Mouse (Mus musculus) heart, postnatal 4 days (tissue): ENCODE data around the gene Gm6034. TPM values are rescaled to one million over a fixed set of nuclear protein-coding genes. Genes with fewer than 3 reads are reported as not detected.
"Not testable (repeated sequence)": the region's sequence is repeated elsewhere in the genome, so short reads cannot be mapped to it uniquely, and the experiment has no call there.

Experiments
- DNase-seq: peaks from one replicate; pipeline ENCODE4 v3.0.0; 2021
- total RNA-seq, 2 experiments: library from RNA; stranded (reverse); gene quantifications; 2 replicates each; pipeline ENCODE4 v1.2.3; 2021

Gene Gm6034
- total RNA-seq, 2 experiments from 2014 or later, result not detected

- DNase-seq, result peak; percentile 16
These were observed 18.8 kb upstream of the Gm6034 start for GRCm38 (mm10) chr17:36023710-36024654.

- no peak for DNase-seq
These were observed 17.6 kb upstream of the Gm6034 start for GRCm38 (mm10) chr17:36025197-36025596.

GRCm38 (mm10) chr17:36025901-36026300, 16.9 kb upstream of the Gm6034 start:
- no peak for DNase-seq

- DNase-seq, result no peak
These were observed 15.1 kb upstream of the Gm6034 start for GRCm38 (mm10) chr17:36027663-36028062.

GRCm38 (mm10) chr17:36028879-36029619, 13.7 kb upstream of the Gm6034 start:
- DNase-seq, result no peak

GRCm38 (mm10) chr17:36030046-36030702, 12.6 kb upstream of the Gm6034 start:
- DNase-seq, result not testable (repeated sequence)

- peak; percentile 10 for DNase-seq
These were observed 11.8 kb upstream of the Gm6034 start for GRCm38 (mm10) chr17:36030703-36031582.

- peak; percentile 38 for DNase-seq
These were observed 11.0 kb upstream of the Gm6034 start for GRCm38 (mm10) chr17:36031583-36032331.

- peak; percentile 50 for DNase-seq
These were observed 10.3 kb upstream of the Gm6034 start, which contains the start of gene H2-T23 for GRCm38 (mm10) chr17:36032351-36032875. H2-T23 (minus strand) TSS chr17:36032855.

GRCm38 (mm10) chr17:36034524-36034923, 8.2 kb upstream of the Gm6034 start:
- DNase-seq, result not testable (repeated sequence)

GRCm38 (mm10) chr17:36035010-36035638, 7.6 kb upstream of the Gm6034 start:
- peak; percentile 68 for DNase-seq

- DNase-seq, result not testable (repeated sequence)
These were observed 6.6 kb upstream of the Gm6034 start for GRCm38 (mm10) chr17:36036126-36036525.

GRCm38 (mm10) chr17:36040604-36041003, 2.2 kb upstream of the Gm6034 start:
- DNase-seq, result not testable (repeated sequence)

- DNase-seq, result peak; percentile 21
These were observed 706 bp upstream of the Gm6034 start for GRCm38 (mm10) chr17:36042055-36042454.

GRCm38 (mm10) chr17:36043286-36043685, 525 bp downstream of the Gm6034 start:
- DNase-seq, result no peak

- DNase-seq, result not testable (repeated sequence)
These were observed 15.2 kb downstream of the Gm6034 start for GRCm38 (mm10) chr17:36057927-36058326.

- DNase-seq, result not testable (repeated sequence)
These were observed 15.6 kb downstream of the Gm6034 start, which contains the start of gene Gm11127 for GRCm38 (mm10) chr17:36058362-36058761. Gm11127 (minus strand) TSS chr17:36058371.

- DNase-seq, result peak; percentile 89
These were observed 18.1 kb downstream of the Gm6034 start for GRCm38 (mm10) chr17:36060829-36061228.

- DNase-seq, result not testable (repeated sequence)
These were observed 39.1 kb downstream of the Gm6034 start for GRCm38 (mm10) chr17:36081901-36082300.
